Mouse (Mus musculus): ENCODE measurements around the gene Trmt44.

DNA sequence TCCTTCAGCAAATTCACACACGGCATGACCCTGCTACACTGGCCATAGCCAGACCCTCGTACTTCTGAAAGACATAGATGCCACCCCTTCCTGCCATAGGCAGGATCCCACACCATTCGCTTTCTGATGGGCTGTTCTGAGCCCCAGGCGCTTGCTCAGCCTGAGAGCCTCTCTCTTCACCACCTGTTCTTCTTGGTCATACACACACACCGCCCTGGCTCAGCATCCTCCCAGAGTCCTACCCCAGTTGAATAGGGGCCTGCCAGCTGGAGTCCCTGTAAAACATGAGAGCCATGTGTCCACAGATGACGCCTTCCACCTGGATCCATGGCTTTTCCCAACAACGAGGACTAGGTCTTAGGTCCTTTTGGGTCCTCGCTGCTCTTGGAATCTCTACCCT, 37.9 kb upstream of the Trmt44 start:
- TF ChIP-seq CTCF (IDR thresholded peaks at IDR 0.05; ENCODE audit: insufficient read depth, low read length) = no peak
- no peak for TF ChIP-seq POLR2A (IDR thresholded peaks at IDR 0.05; ENCODE audit: borderline replicate concordance, extremely low read depth, low read depth, low read length)

Data from lung, adult 2 months (tissue).